Mouse (Mus musculus) heart, embryonic 14.5 days (tissue): ENCODE results near the gene G6pc3. TPM values are rescaled to one million over a fixed set of nuclear protein-coding genes. Genes with fewer than 3 reads are reported as not detected.
"Not testable (repeated sequence)": the region's sequence is repeated elsewhere in the genome, so short reads cannot be mapped to it uniquely, and the experiment has no call there.

Source experiments
- ATAC-seq: fragments of 200-750 bp; cut with Nextera tagmentation; 2 replicates; pipeline ENCODE4 v1.8.0; 2017; ENCODE audit warnings: low read depth, moderate TSS enrichment; ENCODE audit not compliant: insufficient number of reproducible peaks, insufficient read depth, low FRiP score
- H3K27ac ChIP-seq, 2 experiments: fragments of 200-500 bp in 1 of 2; fragments of 300-500 bp in 1 of 2; sonication (generic) in 1 of 2; replicated peaks in 1 of 2; 2 replicates each; pipeline ENCODE4 v1.5.1; 2012 to 2014; ENCODE audit warnings: low read depth in 2 of 2, low read length in 2 of 2, control low read depth in 1 of 2, mild to moderate bottlenecking in 1 of 2, mixed read lengths in 1 of 2; ENCODE audit not compliant: control insufficient read depth in 1 of 2, insufficient read depth in 1 of 2
- H3K27me3 ChIP-seq: fragments of 300-500 bp; sonication (generic); 2 replicates; pipeline ENCODE4 v1.6.1; 2014; ENCODE audit warnings: mild to moderate bottlenecking, low read length, control low read depth; ENCODE audit not compliant: control insufficient read depth, insufficient read depth
- H3K36me3 ChIP-seq: fragments of 300-500 bp; sonication (generic); 2 replicates; pipeline ENCODE4 v1.6.1; 2014; ENCODE audit warnings: mild to moderate bottlenecking, control low read depth, low read length, mixed read lengths; ENCODE audit not compliant: control insufficient read depth, insufficient read depth
- H3K4me1 ChIP-seq, 2 experiments: fragments of 200-500 bp in 1 of 2; fragments of 300-500 bp in 1 of 2; sonication (generic) in 1 of 2; 2 replicates each; pipeline ENCODE4 v1.6.1; 2012 to 2014; ENCODE audit warnings: low read length in 2 of 2, control low read depth in 1 of 2, mixed read lengths in 1 of 2; ENCODE audit not compliant: control insufficient read depth in 2 of 2, insufficient read depth in 2 of 2
- H3K4me2 ChIP-seq: fragments of 300-500 bp; sonication (generic); 2 replicates; pipeline ENCODE4 v1.6.1; 2014; ENCODE audit warnings: mild to moderate bottlenecking, low read length
- H3K4me3 ChIP-seq, 2 experiments: fragments of 200-500 bp in 1 of 2; fragments of 300-500 bp in 1 of 2; sonication (generic) in 1 of 2; 2 replicates each; pipeline ENCODE4 v1.5.1; 2012 to 2014; ENCODE audit warnings: low read length in 2 of 2, mild to moderate bottlenecking in 2 of 2, control low read depth in 1 of 2, low read depth in 1 of 2, moderate library complexity in 1 of 2; ENCODE audit not compliant: control insufficient read depth in 1 of 2, insufficient read depth in 1 of 2
- H3K9ac ChIP-seq: fragments of 300-500 bp; sonication (generic); 2 replicates; pipeline ENCODE4 v1.6.1; 2014; ENCODE audit warnings: mild to moderate bottlenecking, low read length
- H3K9me3 ChIP-seq: fragments of 300-500 bp; sonication (generic); 2 replicates; pipeline ENCODE4 v1.6.1; 2016; ENCODE audit warnings: low read length, control low read depth; ENCODE audit not compliant: control insufficient read depth
- WGBS: fragments of 180-500 bp; shearing (Covaris S2); extraction: QIAGEN DNeasy Blood & Tissue Kit; methylation state at CpG from one replicate; pipeline ENCODE4 v1.1.7; 2014; 5-methylcytosine and 5-hydroxymethylcytosine counted together
- polyA plus RNA-seq: library from polyadenylated mRNA; unstranded; fragments of >200 nt; fragmentation: Nextera tagmentation; extraction: Ambion mirVana; gene quantifications from 2 replicates; pipeline ENCODE4 v1.2.1, GENCODE M21; 2014

Gene G6pc3
- polyA plus RNA-seq, 1 experiment from 2014 or later, result 27.8 TPM

GRCm38 (mm10) chr11:102147213-102147989 lies 42.0 kb upstream of the G6pc3 start:
- no peaks in the 10 kb centered on the region for H3K9me3 ChIP-seq
- peaks cover 3% of the 10 kb centered on the region; the same call in 1 of the 2 replicates for H3K36me3 ChIP-seq
- no peak overlapping the region for H3K27ac ChIP-seq
- peak overlapping the region; percentile 71 for H3K4me2 ChIP-seq
- H3K4me1 ChIP-seq, result peaks cover 8 to 24% of the 10 kb centered on the region in 2 experiments; a peak in 3 of 4 replicates
- peak overlapping the region; percentile 1 to 41; a peak in 3 of 4 replicates for H3K4me3 ChIP-seq
- peaks cover 54% of the 10 kb centered on the region for H3K27me3 ChIP-seq
- H3K9ac ChIP-seq, result no peak overlapping the region
- ATAC-seq, result no peak
- 12% methylated on average over 34 of the region's 34 CpGs for WGBS

- Histone ChIP-seq H3K9ac (peak within 1 kb of the TSS; percentile 81), H3K4me2 (peak within 1 kb of the TSS; percentile 93), H3K9me3 (no peaks in the 10 kb centered on the region), H3K4me1 (peaks cover 0 to 8% of the 10 kb centered on the region in 2 experiments; a peak in 2 of 4 replicates), H3K27me3 (no peaks in the 10 kb centered on the region), H3K27ac (peak within 1 kb of the TSS in 1 of 2 experiments; percentile 12; a peak in 1 of 4 replicates), H3K4me3 (peak within 1 kb of the TSS; percentile 73 to 74), H3K36me3 (peaks cover 30% of the 10 kb centered on the region)
- under 1% methylated on average over 37 of the region's 37 CpGs for WGBS
- ATAC-seq, result peak; percentile 71
These were observed 33.2 kb upstream of the G6pc3 start, which contains the start of gene Tmem101 for GRCm38 (mm10) chr11:102156039-102156785. Gene Tmem101 (minus strand): TSS chr11:102156404.

GRCm38 (mm10) chr11:102156786-102157089 lies 32.7 kb upstream of the G6pc3 start:
- peaks cover 0 to 8% of the 10 kb centered on the region in 2 experiments; a peak in 2 of 4 replicates for H3K4me1 ChIP-seq
- no peaks in the 10 kb centered on the region for H3K9me3 ChIP-seq
- H3K36me3 ChIP-seq, result peaks cover 34% of the 10 kb centered on the region
- no peak overlapping the region for H3K4me2 ChIP-seq
- ATAC-seq, result no peak
- 15% methylated on average over 1 of the region's 1 CpGs for WGBS
- no peaks in the 10 kb centered on the region for H3K27me3 ChIP-seq
- no peak overlapping the region for H3K9ac ChIP-seq
- H3K4me3 ChIP-seq, result no peak overlapping the region; a peak in 1 of 4 replicates
- H3K27ac ChIP-seq, result no peak overlapping the region

GRCm38 (mm10) chr11:102158024-102158423 lies 31.4 kb upstream of the G6pc3 start:
- not testable (repeated sequence) for ATAC-seq
- 75% methylated on average over 2 of the region's 2 CpGs for WGBS

GRCm38 (mm10) chr11:102159781-102160180 lies 29.6 kb upstream of the G6pc3 start:
- H3K9me3 ChIP-seq, result no peaks in the 10 kb centered on the region
- no peak overlapping the region for H3K4me2 ChIP-seq
- 73% methylated on average over 5 of the region's 5 CpGs for WGBS
- H3K4me3 ChIP-seq, result no peak overlapping the region
- no peaks in the 10 kb centered on the region for H3K27me3 ChIP-seq
- H3K4me1 ChIP-seq, result peaks cover 0 to 8% of the 10 kb centered on the region in 2 experiments; a peak in 2 of 4 replicates
- no peak for ATAC-seq
- no peak overlapping the region for H3K9ac ChIP-seq
- peaks cover 37% of the 10 kb centered on the region for H3K36me3 ChIP-seq
- H3K27ac ChIP-seq, result no peak overlapping the region

More at GRCm38 (mm10) chr11:102158024-102158423, 31.4 kb upstream of the G6pc3 start:
- not testable (repeated sequence) for H3K4me3 ChIP-seq, H3K4me2 ChIP-seq, H3K9me3 ChIP-seq, H3K27ac ChIP-seq, H3K4me1 ChIP-seq, H3K27me3 ChIP-seq, H3K9ac ChIP-seq
- peaks cover 35% of the 10 kb centered on the region for H3K36me3 ChIP-seq

GRCm38 (mm10) chr11:102165971-102166722 lies 23.3 kb upstream of the G6pc3 start:
- Histone ChIP-seq H3K9ac (no peak overlapping the region), H3K36me3 (peaks cover 83% of the 10 kb centered on the region), H3K4me2 (no peak overlapping the region), H3K9me3 (no peaks in the 10 kb centered on the region), H3K27me3 (no peaks in the 10 kb centered on the region), H3K27ac (no peak overlapping the region), H3K4me3 (no peak overlapping the region), H3K4me1 (no peaks in the 10 kb centered on the region)
- ATAC-seq, result no peak
- whole genome bisulfite sequencing, result 50% methylated on average over 6 of the region's 6 CpGs

GRCm38 (mm10) chr11:102167539-102167938 lies 21.9 kb upstream of the G6pc3 start:
- Histone ChIP-seq H3K27me3 (no peaks in the 10 kb centered on the region), H3K36me3 (peaks cover 73% of the 10 kb centered on the region), H3K4me1 (no peaks in the 10 kb centered on the region), H3K9me3 (no peaks in the 10 kb centered on the region), H3K4me3 (no peak overlapping the region), H3K9ac (no peak overlapping the region), H3K4me2 (no peak overlapping the region), H3K27ac (no peak overlapping the region)
- 89% methylated on average over 5 of the region's 5 CpGs for whole genome bisulfite sequencing
- no peak for ATAC-seq
